Mouse (Mus musculus) yolk sac, embryonic 10.5 days (tissue): ENCODE results near the gene Clstn2.

ENCODE experiments used
- DNase-seq: peaks from one replicate; pipeline ENCODE4 v3.0.0-alpha.2; 2017; ENCODE audit warnings: low spot score

The Clstn2 gene

GRCm38 (mm10) chr9:97541419-97541818, 491.6 kb downstream of the Clstn2 start:
- no peak for DNase-seq

- DNase-seq = no peak
Measured at GRCm38 (mm10) chr9:97538075-97538779, 494.8 kb downstream of the Clstn2 start.

- DNase-seq = no peak
Measured at GRCm38 (mm10) chr9:97534196-97534595, 498.8 kb downstream of the Clstn2 start.

- no peak for DNase-seq
Measured at GRCm38 (mm10) chr9:97533306-97533705, 499.7 kb downstream of the Clstn2 start.

GRCm38 (mm10) chr9:97532536-97532935, 500.4 kb downstream of the Clstn2 start:
- DNase-seq = no peak

GRCm38 (mm10) chr9:97527926-97528325, 505.1 kb downstream of the Clstn2 start:
- no peak for DNase-seq

GRCm38 (mm10) chr9:97527276-97527675, 505.7 kb downstream of the Clstn2 start:
- no peak for DNase-seq

GRCm38 (mm10) chr9:97525563-97525962, 507.4 kb downstream of the Clstn2 start:
- no peak for DNase-seq

GRCm38 (mm10) chr9:97524861-97525260, 508.1 kb downstream of the Clstn2 start:
- no peak for DNase-seq

- DNase-seq = no peak
Measured at GRCm38 (mm10) chr9:97520771-97521170, 512.2 kb downstream of the Clstn2 start.

GRCm38 (mm10) chr9:97517006-97517405, 516.0 kb downstream of the Clstn2 start:
- no peak for DNase-seq

- no peak for DNase-seq
Measured at GRCm38 (mm10) chr9:97514639-97515038, 518.3 kb downstream of the Clstn2 start.

- no peak for DNase-seq
Measured at GRCm38 (mm10) chr9:97512282-97512850, 520.6 kb downstream of the Clstn2 start.

- no peak for DNase-seq
Measured at GRCm38 (mm10) chr9:97501416-97501815, 531.6 kb downstream of the Clstn2 start.

- DNase-seq = no peak
Measured at GRCm38 (mm10) chr9:97495056-97495455, 537.9 kb downstream of the Clstn2 start.

GRCm38 (mm10) chr9:97491626-97492025, 541.4 kb downstream of the Clstn2 start:
- no peak for DNase-seq

GRCm38 (mm10) chr9:97490591-97491176, 542.3 kb downstream of the Clstn2 start:
- DNase-seq = no peak

- DNase-seq = no peak
Measured at GRCm38 (mm10) chr9:97486826-97487225, 546.2 kb downstream of the Clstn2 start.

GRCm38 (mm10) chr9:97481187-97481586, 551.8 kb downstream of the Clstn2 start:
- no peak for DNase-seq

GRCm38 (mm10) chr9:97476961-97477360, 556.0 kb downstream of the Clstn2 start:
- no peak for DNase-seq

GRCm38 (mm10) chr9:97476456-97476855, 556.5 kb downstream of the Clstn2 start:
- DNase-seq = no peak

GRCm38 (mm10) chr9:97474896-97475295, 558.1 kb downstream of the Clstn2 start:
- no peak for DNase-seq

GRCm38 (mm10) chr9:97471014-97471591, 561.9 kb downstream of the Clstn2 start:
- DNase-seq = no peak
